Mouse (Mus musculus) spleen, adult 2 months (tissue): ENCODE measurements around the gene Nckap5l.

ENCODE experiments used
- CTCF ChIP-seq: fragments of 200-500 bp; IDR thresholded peaks from 2 replicates; pipeline ENCODE4 v1.5.1; 2011; ENCODE audit warnings: mild to moderate bottlenecking, inconsistent platforms; ENCODE audit not compliant: insufficient read depth, insufficient read length, insufficient replicate concordance; ENCODE audit errors: extremely low read depth
- POLR2A ChIP-seq: fragments of 200-500 bp; IDR thresholded peaks from 2 replicates; pipeline ENCODE4 v1.6.1; 2011; ENCODE audit warnings: low read depth, low read length, inconsistent platforms

DNA sequence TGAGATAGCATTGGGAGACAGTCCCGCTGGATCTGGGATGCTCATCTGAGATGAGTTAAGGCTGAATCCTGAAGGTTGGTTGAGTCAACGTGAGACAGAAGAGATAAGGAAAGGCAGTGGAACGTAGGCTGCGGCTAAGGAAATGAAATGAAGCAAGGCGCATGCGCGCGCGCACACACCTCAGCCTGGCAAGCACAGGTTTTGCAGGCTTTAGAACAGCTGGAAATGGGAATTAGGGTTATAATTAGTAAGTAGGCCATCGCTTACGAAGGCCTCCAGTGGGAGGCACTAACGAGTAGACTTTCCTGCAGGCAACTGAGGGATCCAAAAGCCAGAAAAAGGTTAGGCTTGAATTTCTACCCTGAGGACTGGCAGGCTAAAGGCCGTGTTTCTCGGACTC lies 45.8 kb downstream of the Nckap5l start:
- TF ChIP-seq CTCF (no peak), POLR2A (no peak)
